Mouse (Mus musculus): ENCODE data around the gene Plekha6. TPM values are rescaled to one million over a fixed set of nuclear protein-coding genes. Genes with fewer than 3 reads are reported as not detected.
A peak's percentile ranks its signal among the peaks of the same experiment; 100 is the strongest.

The Plekha6 gene
- polyA plus RNA-seq, 1 experiment from 2014 or later = 6.1 TPM

DNA sequence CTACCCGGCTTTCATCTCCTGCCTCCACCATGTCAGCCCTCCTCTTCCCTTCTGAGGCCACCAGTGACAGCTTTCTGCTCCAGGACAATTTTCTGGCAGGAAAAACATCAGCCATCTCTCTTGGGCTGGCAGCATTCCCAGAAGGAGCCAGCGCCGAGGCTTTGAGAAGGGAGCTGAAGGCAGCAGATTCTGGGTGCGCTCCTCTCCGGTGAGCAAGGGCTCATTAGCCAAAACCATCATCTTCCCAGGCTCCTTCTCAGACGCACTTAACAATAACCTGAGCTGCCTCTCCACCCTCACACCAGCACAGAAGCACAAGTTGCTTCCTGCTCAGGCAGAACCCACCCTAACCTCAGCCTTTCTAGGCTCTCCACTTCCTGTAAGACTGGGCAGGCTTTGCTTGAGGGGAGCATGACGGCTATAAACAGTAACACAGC lies 4.9 kb upstream of the Plekha6 start:
- no peak overlapping the region for H3K27ac ChIP-seq (ENCODE audit: low read depth, low read length)
- no peaks in the 10 kb centered on the region for H3K36me3 ChIP-seq (ENCODE audit: control insufficient read depth, insufficient read depth, low read length)
- no peak for ATAC-seq (ENCODE audit: low FRiP score, low TSS enrichment)
- H3K27me3 ChIP-seq (ENCODE audit: control insufficient read depth, insufficient read depth, low read length) = peaks cover 29% of the 10 kb centered on the region
- H3K4me3 ChIP-seq (ENCODE audit: low read length) = no peak overlapping the region
- no peak overlapping the region for H3K9ac ChIP-seq (ENCODE audit: low read depth, low read length)
- WGBS = 47% methylated on average over 7 of the region's 7 CpGs
- 0 out of 2 replicates have a peak overlapping the region, but pooled peaks have one; percentile 3 for H3K4me2 ChIP-seq (replicated peaks; ENCODE audit: low read depth, low read length)
- peaks cover 3% of the 10 kb centered on the region; the same call in 1 of the 2 replicates for H3K4me1 ChIP-seq (ENCODE audit: control insufficient read depth, insufficient read depth, low read length)
- H3K9me3 ChIP-seq (ENCODE audit: control insufficient read depth, low read length) = no peaks in the 10 kb centered on the region

DNA sequence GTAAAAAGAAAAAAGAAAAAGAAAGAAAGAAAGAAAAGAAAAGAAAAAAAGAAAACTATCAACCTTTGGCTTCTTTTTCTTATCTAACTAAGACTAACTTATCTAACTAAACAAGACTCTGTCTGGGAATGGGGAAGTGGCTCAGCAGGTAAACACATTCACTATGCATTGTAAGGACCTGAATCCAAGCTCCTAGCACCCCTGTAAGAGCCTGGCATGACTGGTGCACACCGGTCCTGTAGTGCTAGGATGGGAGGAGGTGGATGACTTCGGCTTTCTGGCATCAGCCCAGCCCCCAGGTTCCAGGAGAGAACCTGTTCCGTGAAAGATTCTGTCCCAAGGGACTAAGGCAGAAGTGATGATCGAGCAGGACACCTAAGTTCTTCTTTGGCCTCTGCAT lies 2.5 kb upstream of the Plekha6 start:
- H3K4me2 ChIP-seq (replicated peaks; ENCODE audit: low read depth, low read length) = no peak overlapping the region
- no peak for ATAC-seq (ENCODE audit: low FRiP score, low TSS enrichment)
- H3K9ac ChIP-seq (ENCODE audit: low read depth, low read length) = no peak overlapping the region
- H3K9me3 ChIP-seq (ENCODE audit: control insufficient read depth, low read length) = no peaks in the 10 kb centered on the region
- H3K27me3 ChIP-seq (ENCODE audit: control insufficient read depth, insufficient read depth, low read length) = peaks cover 35% of the 10 kb centered on the region
- H3K36me3 ChIP-seq (ENCODE audit: control insufficient read depth, insufficient read depth, low read length) = no peaks in the 10 kb centered on the region
- 57% methylated on average over 4 of the region's 4 CpGs for WGBS
- H3K27ac ChIP-seq (ENCODE audit: low read depth, low read length) = no peak overlapping the region
- peaks cover 3% of the 10 kb centered on the region; the same call in 1 of the 2 replicates for H3K4me1 ChIP-seq (ENCODE audit: control insufficient read depth, insufficient read depth, low read length)
- H3K4me3 ChIP-seq (ENCODE audit: low read length) = no peak overlapping the region

DNA sequence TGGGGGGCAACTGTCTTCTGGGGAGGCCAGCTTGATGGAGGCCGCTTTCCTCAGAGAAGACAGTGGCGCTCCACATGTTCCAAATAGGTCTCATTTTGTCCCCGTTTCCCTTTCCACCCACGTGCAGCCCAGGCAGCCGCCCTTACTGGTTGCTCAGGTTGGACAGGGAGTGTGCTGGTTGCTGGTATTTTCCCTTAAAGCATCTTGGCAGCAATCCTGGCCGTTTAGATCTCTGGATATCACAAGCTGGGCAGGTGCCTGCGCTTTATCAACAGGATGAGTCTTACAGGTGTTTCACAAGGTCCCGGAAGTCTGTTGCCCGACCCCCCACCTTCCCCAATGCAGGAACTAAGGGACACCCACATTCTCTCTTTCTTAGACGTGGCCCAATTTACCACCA lies 2.0 kb upstream of the Plekha6 start:
- Histone ChIP-seq H3K36me3 (ENCODE audit: control insufficient read depth, insufficient read depth, low read length) (no peaks in the 10 kb centered on the region), H3K9ac (ENCODE audit: low read depth, low read length) (no peak overlapping the region), H3K27me3 (ENCODE audit: control insufficient read depth, insufficient read depth, low read length) (peaks cover 36% of the 10 kb centered on the region), H3K4me2 (replicated peaks; ENCODE audit: low read depth, low read length) (no peak overlapping the region), H3K4me1 (ENCODE audit: control insufficient read depth, insufficient read depth, low read length) (peaks cover 3% of the 10 kb centered on the region; the same call in 1 of the 2 replicates), H3K27ac (ENCODE audit: low read depth, low read length) (no peak overlapping the region), H3K9me3 (ENCODE audit: control insufficient read depth, low read length) (no peaks in the 10 kb centered on the region), H3K4me3 (ENCODE audit: low read length) (no peak overlapping the region)
- 53% methylated on average over 10 of the region's 10 CpGs for WGBS
- ATAC-seq (ENCODE audit: low FRiP score, low TSS enrichment) = no peak

DNA sequence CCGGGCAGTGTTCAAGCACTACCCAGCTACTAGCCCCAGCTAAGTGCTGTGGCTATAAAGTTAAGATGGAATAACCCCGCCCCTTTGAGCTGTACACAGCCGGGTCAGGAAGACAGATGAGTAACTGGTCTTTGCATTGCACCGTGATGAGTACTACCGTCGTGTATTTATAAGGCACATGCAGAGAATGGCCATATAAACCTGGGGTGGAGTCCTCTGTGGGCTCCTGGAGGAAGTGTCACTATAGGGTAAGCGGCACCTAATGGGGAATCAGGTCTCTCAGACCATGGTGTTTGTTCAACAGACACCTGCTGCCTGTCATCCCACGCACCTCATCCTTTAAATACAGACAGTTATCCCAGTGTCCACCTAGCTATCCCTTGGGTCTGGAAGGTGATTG lies 1.0 kb upstream of the Plekha6 start:
- H3K4me2 ChIP-seq (replicated peaks; ENCODE audit: low read depth, low read length) = no peak overlapping the region
- peaks cover 3% of the 10 kb centered on the region; the same call in 1 of the 2 replicates for H3K4me1 ChIP-seq (ENCODE audit: control insufficient read depth, insufficient read depth, low read length)
- H3K4me3 ChIP-seq (ENCODE audit: low read length) = no peak overlapping the region
- H3K36me3 ChIP-seq (ENCODE audit: control insufficient read depth, insufficient read depth, low read length) = no peaks in the 10 kb centered on the region
- 40% methylated on average over 8 of the region's 8 CpGs for WGBS
- no peak for ATAC-seq (ENCODE audit: low FRiP score, low TSS enrichment)
- H3K27ac ChIP-seq (ENCODE audit: low read depth, low read length) = no peak overlapping the region
- H3K9me3 ChIP-seq (ENCODE audit: control insufficient read depth, low read length) = no peaks in the 10 kb centered on the region
- H3K9ac ChIP-seq (ENCODE audit: low read depth, low read length) = 0 out of 2 replicates have a peak overlapping the region, but pooled peaks have one; percentile 12
- peaks cover 44% of the 10 kb centered on the region for H3K27me3 ChIP-seq (ENCODE audit: control insufficient read depth, insufficient read depth, low read length)

DNA sequence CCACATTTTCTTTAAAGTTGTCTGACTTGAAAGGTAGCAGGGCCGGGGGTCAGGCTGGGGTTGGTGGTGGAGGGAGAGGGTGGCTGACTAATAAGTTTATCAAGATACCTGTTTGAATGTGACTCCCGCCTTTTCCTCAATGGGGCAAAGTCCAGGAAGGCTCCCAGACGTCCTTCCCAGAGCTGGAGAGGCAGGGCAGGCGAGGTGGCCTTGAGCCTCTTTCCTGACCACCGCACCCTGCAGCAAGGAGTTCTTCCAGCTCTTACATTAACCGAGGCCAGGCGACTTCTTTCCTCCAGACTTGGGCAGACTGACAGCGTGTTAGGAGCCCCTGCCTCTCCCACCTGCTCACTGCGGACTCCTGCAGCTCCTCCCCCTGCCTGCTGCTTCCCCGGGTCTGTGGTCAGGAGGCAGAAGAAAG lies 591 bp downstream of the Plekha6 start:
- no peak overlapping the region for H3K27ac ChIP-seq (ENCODE audit: low read depth, low read length)
- H3K27me3 ChIP-seq (ENCODE audit: control insufficient read depth, insufficient read depth, low read length) = peaks cover 47% of the 10 kb centered on the region
- H3K4me1 ChIP-seq (ENCODE audit: control insufficient read depth, insufficient read depth, low read length) = peaks cover 3% of the 10 kb centered on the region; the same call in 1 of the 2 replicates
- peak overlapping the region; percentile 61; the same call in 1 of the 2 replicates for H3K9ac ChIP-seq (ENCODE audit: low read depth, low read length)
- H3K4me2 ChIP-seq (replicated peaks; ENCODE audit: low read depth, low read length) = peak overlapping the region; percentile 98
- peak overlapping the region; percentile 63 for H3K4me3 ChIP-seq (ENCODE audit: low read length)
- no peaks in the 10 kb centered on the region for H3K36me3 ChIP-seq (ENCODE audit: control insufficient read depth, insufficient read depth, low read length)
- H3K9me3 ChIP-seq (ENCODE audit: control insufficient read depth, low read length) = no peaks in the 10 kb centered on the region
- WGBS = under 1% methylated on average over 10 of the region's 10 CpGs
- ATAC-seq (ENCODE audit: low FRiP score, low TSS enrichment) = peak; percentile 45

DNA sequence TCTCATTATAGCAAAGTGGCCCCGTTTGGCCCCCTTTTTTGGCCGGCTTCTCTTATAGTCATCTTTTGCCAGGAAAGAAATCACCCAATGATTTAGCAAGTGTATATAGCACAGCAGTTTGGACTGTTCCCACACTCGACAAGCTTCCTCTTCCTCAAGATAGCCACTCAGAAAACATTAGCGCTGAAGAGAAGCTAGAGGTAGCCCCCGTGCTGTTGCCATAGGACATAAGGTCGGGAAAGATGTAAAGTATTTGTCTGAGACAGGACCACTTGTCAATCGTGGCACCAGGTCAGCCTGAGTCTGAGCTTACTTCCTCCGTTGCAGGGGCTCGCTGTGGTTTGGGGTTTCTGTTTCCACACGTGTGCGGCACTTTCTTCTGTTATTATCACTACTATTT lies 1.1 kb downstream of the Plekha6 start:
- no peak overlapping the region for H3K27ac ChIP-seq (ENCODE audit: low read depth, low read length)
- peaks cover 47% of the 10 kb centered on the region for H3K27me3 ChIP-seq (ENCODE audit: control insufficient read depth, insufficient read depth, low read length)
- no peaks in the 10 kb centered on the region for H3K36me3 ChIP-seq (ENCODE audit: control insufficient read depth, insufficient read depth, low read length)
- no peak overlapping the region for H3K9ac ChIP-seq (ENCODE audit: low read depth, low read length)
- no peak overlapping the region for H3K4me2 ChIP-seq (replicated peaks; ENCODE audit: low read depth, low read length)
- peaks cover 3% of the 10 kb centered on the region; the same call in 1 of the 2 replicates for H3K4me1 ChIP-seq (ENCODE audit: control insufficient read depth, insufficient read depth, low read length)
- H3K9me3 ChIP-seq (ENCODE audit: control insufficient read depth, low read length) = no peaks in the 10 kb centered on the region
- ATAC-seq (ENCODE audit: low FRiP score, low TSS enrichment) = no peak
- H3K4me3 ChIP-seq (ENCODE audit: low read length) = peak overlapping the region; percentile 63; the same call in 1 of the 2 replicates
- 33% methylated on average over 11 of the region's 11 CpGs for WGBS

DNA sequence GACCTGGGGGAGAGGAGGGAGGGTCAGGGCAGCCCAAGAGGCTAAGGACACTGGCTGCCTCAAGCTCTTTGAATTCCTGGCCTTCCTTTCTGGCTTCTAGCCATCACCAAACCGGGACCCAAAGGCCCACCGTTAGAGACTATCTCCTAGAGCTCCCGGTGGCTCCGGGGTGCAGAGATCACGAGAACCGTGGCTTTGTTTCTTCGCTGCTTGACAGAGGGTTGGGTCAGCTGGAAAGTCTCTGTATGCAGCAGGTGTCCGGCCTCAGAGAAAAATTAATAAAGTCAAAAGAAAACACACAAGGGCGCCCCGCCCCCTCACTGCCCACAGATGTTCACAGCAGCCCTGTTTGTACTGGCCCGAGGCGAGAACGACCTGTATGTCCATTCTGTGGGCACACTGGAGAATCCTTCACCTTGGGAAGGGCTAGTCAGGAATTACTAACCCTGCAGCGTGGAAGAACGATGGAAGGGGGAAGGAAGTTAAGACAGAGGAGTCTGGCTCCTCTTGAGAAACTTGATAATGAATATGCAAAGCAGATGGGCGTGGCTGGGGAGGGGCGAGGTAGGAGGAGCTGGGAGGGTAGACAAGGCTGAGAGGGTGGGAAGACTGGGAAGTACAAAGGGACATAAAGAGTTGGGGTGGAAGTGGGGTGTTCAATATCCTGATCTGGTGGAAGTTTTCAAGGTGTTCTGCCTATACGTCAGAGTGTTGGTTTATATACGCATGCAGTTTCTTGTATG lies 4.5 kb downstream of the Plekha6 start:
- ATAC-seq (ENCODE audit: low FRiP score, low TSS enrichment) = no peak
- no peak overlapping the region for H3K4me3 ChIP-seq (ENCODE audit: low read length)
- peaks cover 25% of the 10 kb centered on the region for H3K27me3 ChIP-seq (ENCODE audit: control insufficient read depth, insufficient read depth, low read length)
- H3K9me3 ChIP-seq (ENCODE audit: control insufficient read depth, low read length) = no peaks in the 10 kb centered on the region
- H3K4me1 ChIP-seq (ENCODE audit: control insufficient read depth, insufficient read depth, low read length) = peaks cover 3% of the 10 kb centered on the region; the same call in 1 of the 2 replicates
- no peaks in the 10 kb centered on the region for H3K36me3 ChIP-seq (ENCODE audit: control insufficient read depth, insufficient read depth, low read length)
- 42% methylated on average over 19 of the region's 19 CpGs for WGBS
- H3K27ac ChIP-seq (ENCODE audit: low read depth, low read length) = no peak overlapping the region
- no peak overlapping the region for H3K9ac ChIP-seq (ENCODE audit: low read depth, low read length)
- H3K4me2 ChIP-seq (replicated peaks; ENCODE audit: low read depth, low read length) = peak overlapping the region; percentile 26; the same call in 1 of the 2 replicates

DNA sequence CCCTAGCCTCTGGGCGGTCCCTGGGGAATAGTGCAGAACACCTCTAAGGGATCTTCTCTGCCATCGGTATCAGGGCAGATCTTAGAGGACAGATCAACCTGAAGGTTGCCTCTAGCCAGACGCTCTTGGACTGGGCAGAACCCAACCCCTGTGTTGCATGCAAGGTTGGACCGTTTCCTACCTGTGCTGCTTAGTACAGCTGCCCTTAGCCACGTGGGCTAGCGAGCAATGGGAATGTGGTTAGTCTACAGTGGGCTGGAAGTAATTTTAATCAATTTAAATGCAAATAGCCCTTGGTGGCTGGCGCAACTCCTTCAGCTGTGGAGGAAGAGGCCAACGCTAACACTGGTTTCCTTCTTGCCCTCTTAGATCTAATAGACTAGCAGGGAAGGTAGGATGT lies 6.2 kb downstream of the Plekha6 start:
- no peak overlapping the region for H3K4me3 ChIP-seq (ENCODE audit: low read length)
- H3K36me3 ChIP-seq (ENCODE audit: control insufficient read depth, insufficient read depth, low read length) = no peaks in the 10 kb centered on the region
- peaks cover 12% of the 10 kb centered on the region for H3K27me3 ChIP-seq (ENCODE audit: control insufficient read depth, insufficient read depth, low read length)
- whole genome bisulfite sequencing = 64% methylated on average over 8 of the region's 8 CpGs
- H3K27ac ChIP-seq (ENCODE audit: low read depth, low read length) = no peak overlapping the region
- H3K9ac ChIP-seq (ENCODE audit: low read depth, low read length) = no peak overlapping the region
- ATAC-seq (ENCODE audit: low FRiP score, low TSS enrichment) = no peak
- H3K9me3 ChIP-seq (ENCODE audit: control insufficient read depth, low read length) = no peaks in the 10 kb centered on the region
- H3K4me2 ChIP-seq (replicated peaks; ENCODE audit: low read depth, low read length) = no peak overlapping the region
- no peaks in the 10 kb centered on the region for H3K4me1 ChIP-seq (ENCODE audit: control insufficient read depth, insufficient read depth, low read length)

DNA sequence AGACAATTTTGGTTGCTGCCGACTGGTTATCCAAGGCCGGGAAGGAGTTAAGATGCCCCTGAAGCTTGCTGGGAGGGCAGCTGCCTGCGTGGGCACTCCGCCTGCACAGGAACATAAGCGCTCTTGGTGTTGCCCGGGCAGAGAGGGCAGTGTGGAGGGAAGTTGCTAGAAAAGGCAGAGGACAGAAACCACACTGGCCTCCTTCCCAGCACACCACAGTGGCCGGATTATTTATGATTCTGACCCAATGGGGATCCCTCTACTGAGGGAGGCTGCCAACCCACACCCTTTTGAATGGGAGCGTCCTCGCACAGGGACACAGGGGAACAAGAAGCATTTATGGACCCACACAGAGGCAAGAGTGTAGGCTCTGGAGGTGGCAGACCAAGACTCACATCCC lies 7.3 kb downstream of the Plekha6 start:
- WGBS = 84% methylated on average over 9 of the region's 9 CpGs
- Histone ChIP-seq H3K4me3 (ENCODE audit: low read length) (no peak overlapping the region), H3K4me2 (replicated peaks; ENCODE audit: low read depth, low read length) (no peak overlapping the region), H3K4me1 (ENCODE audit: control insufficient read depth, insufficient read depth, low read length) (no peaks in the 10 kb centered on the region), H3K9me3 (ENCODE audit: control insufficient read depth, low read length) (no peaks in the 10 kb centered on the region), H3K27ac (ENCODE audit: low read depth, low read length) (no peak overlapping the region), H3K9ac (ENCODE audit: low read depth, low read length) (no peak overlapping the region), H3K36me3 (ENCODE audit: control insufficient read depth, insufficient read depth, low read length) (no peaks in the 10 kb centered on the region), H3K27me3 (ENCODE audit: control insufficient read depth, insufficient read depth, low read length) (peaks cover 12% of the 10 kb centered on the region)
- ATAC-seq (ENCODE audit: low FRiP score, low TSS enrichment) = no peak

Data from kidney, embryonic 14.5 days (tissue).